Mouse (Mus musculus) hindbrain, embryonic 14.5 days (tissue): ENCODE measurements around the gene Jakmip3. TPM values are rescaled to one million over a fixed set of nuclear protein-coding genes. Genes with fewer than 3 reads are reported as not detected.
A peak's percentile ranks its signal among the peaks of the same experiment; 100 is the strongest.

Source experiments
- ATAC-seq: fragments of 200-750 bp; cut with Nextera tagmentation; 2 replicates; pipeline ENCODE4 v1.8.0; 2017; ENCODE audit warnings: moderate number of reproducible peaks, mild to moderate bottlenecking, moderate TSS enrichment, moderate library complexity; ENCODE audit not compliant: low FRiP score
- DNase-seq: peaks from one replicate; pipeline ENCODE4 v3.0.0-alpha.2; 2015; ENCODE audit warnings: low spot score
- H3K27ac ChIP-seq: fragments of 300-500 bp; sonication (generic); 2 replicates; pipeline ENCODE4 v1.5.1; 2014; ENCODE audit warnings: mild to moderate bottlenecking, moderate library complexity
- H3K27me3 ChIP-seq: fragments of 300-500 bp; sonication (generic); 2 replicates; pipeline ENCODE4 v1.6.1; 2014; ENCODE audit warnings: mild to moderate bottlenecking, low read length, mixed read lengths; ENCODE audit not compliant: control insufficient read depth, insufficient read depth
- H3K36me3 ChIP-seq: fragments of 300-500 bp; sonication (generic); replicated peaks from 2 replicates; pipeline ENCODE4 v1.6.1; 2014; ENCODE audit not compliant: control insufficient read depth, insufficient read depth
- H3K4me1 ChIP-seq: fragments of 300-500 bp; sonication (generic); replicated peaks from 2 replicates; pipeline ENCODE4 v1.6.1; 2014; ENCODE audit warnings: antibody characterized with exemption, low read length, mixed read lengths; ENCODE audit not compliant: control insufficient read depth, insufficient read depth
- H3K4me2 ChIP-seq: fragments of 300-500 bp; sonication (generic); replicated peaks from 2 replicates; pipeline ENCODE4 v1.6.1; 2014; ENCODE audit warnings: mild to moderate bottlenecking, moderate library complexity
- H3K4me3 ChIP-seq: fragments of 300-500 bp; sonication (generic); replicated peaks from 2 replicates; pipeline ENCODE4 v1.5.1; 2014; ENCODE audit warnings: mild to moderate bottlenecking, low read length
- H3K9ac ChIP-seq: fragments of 300-500 bp; sonication (generic); 2 replicates; pipeline ENCODE4 v1.6.1; 2014
- H3K9me3 ChIP-seq: fragments of 300-500 bp; sonication (generic); 2 replicates; pipeline ENCODE4 v1.6.1; 2016; ENCODE audit warnings: low read length; ENCODE audit not compliant: control insufficient read depth
- WGBS: fragments of 180-500 bp; shearing (Covaris S2); extraction: QIAGEN DNeasy Blood & Tissue Kit; methylation state at CpG from one replicate; pipeline ENCODE4 v1.1.7; 2014; 5-methylcytosine and 5-hydroxymethylcytosine counted together
- polyA plus RNA-seq: library from polyadenylated mRNA; unstranded; fragments of >200 nt; fragmentation: Nextera tagmentation; extraction: Ambion mirVana; gene quantifications from 2 replicates; pipeline ENCODE4 v1.2.1, GENCODE M21; 2014

Gene Jakmip3
- polyA plus RNA-seq, 1 experiment from 2014 or later, result 11.2 TPM

GRCm38 (mm10) chr7:138968010-138968620, 27.6 kb downstream of the Jakmip3 start:
- no peaks in the 10 kb centered on the region for H3K27me3 ChIP-seq
- no peak overlapping the region for H3K27ac ChIP-seq
- DNase-seq (no peak), ATAC-seq (no peak)
- WGBS, result 64% methylated on average over 13 of the region's 13 CpGs
- no peaks in the 10 kb centered on the region for H3K9me3 ChIP-seq
- no peaks in the 10 kb centered on the region for H3K4me1 ChIP-seq
- no peak overlapping the region for H3K4me3 ChIP-seq
- H3K9ac ChIP-seq, result no peak overlapping the region
- H3K36me3 ChIP-seq, result no peaks in the 10 kb centered on the region
- H3K4me2 ChIP-seq, result no peak overlapping the region

- Histone ChIP-seq H3K4me2 (no peak overlapping the region), H3K4me1 (no peaks in the 10 kb centered on the region), H3K9me3 (no peaks in the 10 kb centered on the region), H3K27ac (no peak overlapping the region), H3K36me3 (no peaks in the 10 kb centered on the region), H3K4me3 (no peak overlapping the region), H3K27me3 (no peaks in the 10 kb centered on the region), H3K9ac (no peak overlapping the region)
- WGBS, result 94% methylated on average over 7 of the region's 7 CpGs
- ATAC-seq (no peak), DNase-seq (no peak)
These were observed 37.0 kb downstream of the Jakmip3 start for GRCm38 (mm10) chr7:138977510-138977909.

- H3K9ac ChIP-seq, result no peak overlapping the region
- ATAC-seq, result no peak
- no peaks in the 10 kb centered on the region for H3K27me3 ChIP-seq
- H3K9me3 ChIP-seq, result no peaks in the 10 kb centered on the region
- no peaks in the 10 kb centered on the region for H3K36me3 ChIP-seq
- H3K4me2 ChIP-seq, result no peak overlapping the region
- 81% methylated on average over 6 of the region's 6 CpGs for WGBS
- DNase-seq, result no peak
- H3K27ac ChIP-seq, result no peak overlapping the region
- H3K4me1 ChIP-seq, result no peaks in the 10 kb centered on the region
- no peak overlapping the region for H3K4me3 ChIP-seq
These were observed 44.0 kb downstream of the Jakmip3 start for GRCm38 (mm10) chr7:138984576-138984975.

DNA sequence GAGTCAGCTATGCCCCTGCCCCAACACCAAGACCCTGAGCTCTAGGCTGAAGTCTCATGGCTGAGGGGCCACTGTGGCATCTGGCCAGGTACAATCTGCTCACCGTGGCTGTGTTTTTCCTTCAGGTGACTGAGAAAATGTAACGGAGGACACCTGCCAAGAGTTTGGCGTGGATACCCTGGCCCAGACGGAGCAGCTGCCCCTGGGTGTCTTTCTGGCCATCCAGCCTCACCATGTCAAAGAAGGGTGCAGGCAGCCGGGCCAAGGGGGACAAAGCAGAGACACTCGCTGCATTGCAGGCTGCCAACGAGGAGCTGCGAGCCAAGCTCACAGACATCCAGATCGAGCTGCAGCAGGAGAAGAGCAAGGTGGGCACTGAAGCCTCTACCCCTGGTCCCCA, 48.6 kb downstream of the Jakmip3 start:
- Histone ChIP-seq H3K4me3 (no peak overlapping the region), H3K4me2 (no peak overlapping the region), H3K27me3 (no peaks in the 10 kb centered on the region), H3K36me3 (no peaks in the 10 kb centered on the region), H3K9ac (no peak overlapping the region), H3K27ac (no peak overlapping the region), H3K4me1 (no peaks in the 10 kb centered on the region), H3K9me3 (no peaks in the 10 kb centered on the region)
- ATAC-seq, result no peak
- 84% methylated on average over 9 of the region's 9 CpGs for WGBS
- no peak for DNase-seq

DNA sequence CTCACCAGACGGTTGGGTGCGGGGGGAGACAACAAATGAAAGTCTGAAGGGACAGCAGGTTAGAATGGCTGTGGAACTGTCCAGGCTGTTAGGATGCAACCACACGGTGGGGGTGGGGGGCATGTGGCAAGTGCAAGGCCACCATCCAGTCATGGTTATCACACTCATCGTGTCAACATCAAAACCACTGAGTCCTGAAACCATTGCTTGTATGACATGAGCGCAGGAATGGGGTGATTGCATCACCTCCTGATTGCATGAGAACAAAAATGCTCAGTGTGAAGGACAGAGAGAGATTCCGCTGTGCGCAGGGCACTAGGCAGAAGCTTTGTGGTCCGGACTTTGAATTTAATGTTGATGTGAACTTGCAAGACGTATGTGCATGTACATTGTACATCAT, 62.2 kb downstream of the Jakmip3 start:
- ATAC-seq (no peak), DNase-seq (no peak)
- no peaks in the 10 kb centered on the region for H3K36me3 ChIP-seq
- H3K9me3 ChIP-seq, result no peaks in the 10 kb centered on the region
- no peaks in the 10 kb centered on the region for H3K27me3 ChIP-seq
- 90% methylated on average over 9 of the region's 9 CpGs for WGBS
- H3K27ac ChIP-seq, result no peak overlapping the region
- H3K9ac ChIP-seq, result no peak overlapping the region
- peaks cover 3% of the 10 kb centered on the region; the same call in 1 of the 2 replicates for H3K4me1 ChIP-seq
- H3K4me3 ChIP-seq, result no peak overlapping the region
- H3K4me2 ChIP-seq, result no peak overlapping the region

DNA sequence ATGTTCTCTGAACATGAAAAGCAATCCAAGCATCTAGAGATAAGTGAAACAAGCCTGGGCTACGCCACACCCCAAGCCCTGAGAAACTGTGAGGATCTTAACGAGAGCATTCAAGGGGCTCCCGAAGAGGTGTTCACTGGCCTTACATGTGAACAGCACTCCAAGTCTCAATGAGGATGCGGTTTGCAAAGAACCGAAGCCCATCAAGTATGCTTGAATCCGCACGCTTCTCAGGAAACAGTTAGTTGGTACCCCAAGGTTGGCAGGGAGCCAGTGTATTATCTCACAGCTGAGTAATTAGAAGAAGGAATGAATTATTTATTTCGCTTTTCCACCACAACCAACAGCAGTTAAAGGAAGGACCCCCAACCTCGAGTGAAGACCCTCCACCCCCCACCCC, 62.7 kb downstream of the Jakmip3 start:
- ATAC-seq, result no peak
- DNase-seq, result peak; percentile 67
- WGBS, result 50% methylated on average over 9 of the region's 9 CpGs
- H3K27ac ChIP-seq, result no peak overlapping the region
- H3K4me3 ChIP-seq, result no peak overlapping the region
- no peak overlapping the region for H3K4me2 ChIP-seq
- H3K36me3 ChIP-seq, result no peaks in the 10 kb centered on the region
- no peaks in the 10 kb centered on the region for H3K27me3 ChIP-seq
- H3K9me3 ChIP-seq, result no peaks in the 10 kb centered on the region
- H3K9ac ChIP-seq, result no peak overlapping the region
- H3K4me1 ChIP-seq, result peaks cover 3% of the 10 kb centered on the region; the same call in 1 of the 2 replicates

DNA sequence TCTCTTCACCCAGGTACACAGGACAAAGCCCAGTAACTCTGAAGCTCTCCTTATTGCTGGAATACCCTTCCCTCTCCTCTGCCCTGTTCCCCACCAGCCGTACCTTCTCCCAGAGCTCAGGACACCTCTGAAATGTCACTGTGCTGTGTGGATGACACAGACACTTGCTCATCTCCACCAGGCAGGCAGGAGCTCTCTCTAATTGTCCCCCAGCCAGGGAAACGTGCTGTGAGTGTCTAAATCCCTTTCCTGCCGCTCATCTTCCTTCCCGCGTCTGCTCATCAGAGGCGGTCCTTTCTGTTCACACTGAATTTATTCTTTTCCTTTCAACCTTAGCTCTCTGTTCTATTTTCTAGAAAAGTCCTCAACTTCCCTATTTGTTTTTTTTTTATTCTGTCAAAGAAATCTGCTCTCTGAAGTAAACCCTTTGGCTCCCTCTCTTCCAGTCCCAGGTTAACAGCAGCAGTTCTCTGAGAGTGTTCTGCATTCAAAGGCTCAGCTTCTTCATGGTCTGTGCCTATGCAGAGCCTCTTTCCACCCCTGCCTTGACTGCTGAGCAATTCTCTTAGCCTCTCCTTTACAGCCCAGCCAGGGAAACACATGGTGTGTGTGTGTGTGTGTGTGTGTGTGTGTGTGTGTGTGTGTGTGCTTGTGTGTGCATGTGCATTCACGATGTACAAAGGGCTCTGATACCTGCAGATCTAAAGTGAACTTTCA, 69.4 kb downstream of the Jakmip3 start:
- no peaks in the 10 kb centered on the region for H3K27me3 ChIP-seq
- H3K4me2 ChIP-seq, result no peak overlapping the region
- H3K9ac ChIP-seq, result no peak overlapping the region
- H3K36me3 ChIP-seq, result no peaks in the 10 kb centered on the region
- DNase-seq, result no peak
- 66% methylated on average over 7 of the region's 7 CpGs for WGBS
- no peaks in the 10 kb centered on the region for H3K9me3 ChIP-seq
- no peaks in the 10 kb centered on the region for H3K4me1 ChIP-seq
- H3K27ac ChIP-seq, result no peak overlapping the region
- ATAC-seq, result no peak
- H3K4me3 ChIP-seq, result no peak overlapping the region

DNA sequence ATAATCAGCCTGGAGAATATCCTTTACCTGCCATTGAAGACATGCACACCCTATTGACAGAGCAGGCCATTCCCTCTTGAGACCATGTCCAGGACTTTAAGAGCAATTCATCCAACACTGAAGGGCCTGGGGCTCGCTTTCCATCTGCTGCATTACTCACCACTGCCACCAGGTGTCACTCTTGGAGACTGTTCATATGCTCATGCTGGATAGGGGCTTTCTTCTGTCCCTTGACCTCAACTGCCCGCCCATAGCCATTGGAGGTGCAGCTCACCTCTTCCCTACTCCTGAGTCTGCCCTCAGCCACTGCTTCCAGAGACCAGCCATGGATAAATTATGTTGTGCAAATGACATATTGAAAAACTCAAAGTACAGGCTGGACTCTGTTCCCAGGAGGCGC, 70.5 kb downstream of the Jakmip3 start:
- ATAC-seq (no peak), DNase-seq (peak; percentile 72)
- no peaks in the 10 kb centered on the region for H3K4me1 ChIP-seq
- no peak overlapping the region for H3K9ac ChIP-seq
- no peaks in the 10 kb centered on the region for H3K9me3 ChIP-seq
- no peaks in the 10 kb centered on the region for H3K36me3 ChIP-seq
- no peak overlapping the region for H3K27ac ChIP-seq
- H3K4me3 ChIP-seq, result no peak overlapping the region
- H3K27me3 ChIP-seq, result no peaks in the 10 kb centered on the region
- no peak overlapping the region for H3K4me2 ChIP-seq
- WGBS, result 37% methylated on average over 3 of the region's 3 CpGs

DNA sequence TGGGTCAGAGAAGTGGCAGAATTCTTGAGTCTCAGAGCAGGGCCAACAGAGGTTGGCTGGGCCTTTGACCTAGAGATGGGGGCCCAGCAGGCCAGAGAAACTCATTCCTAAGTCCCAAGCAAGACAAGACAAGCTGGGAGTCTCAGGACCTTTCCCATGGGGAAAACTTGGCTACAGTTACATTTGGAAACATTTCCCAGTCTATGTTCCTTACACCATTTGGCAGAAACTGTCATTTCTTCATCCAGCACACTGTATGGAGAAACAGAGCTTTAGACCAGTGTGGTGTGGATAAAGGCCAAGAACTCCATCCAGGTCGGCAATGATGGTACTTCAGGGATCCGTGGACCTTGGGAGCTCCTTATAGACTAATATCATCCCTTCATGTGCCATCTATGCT, 71.1 kb downstream of the Jakmip3 start:
- no peaks in the 10 kb centered on the region for H3K4me1 ChIP-seq
- H3K9ac ChIP-seq, result no peak overlapping the region
- no peak overlapping the region for H3K4me2 ChIP-seq
- H3K36me3 ChIP-seq, result no peaks in the 10 kb centered on the region
- H3K27ac ChIP-seq, result no peak overlapping the region
- H3K4me3 ChIP-seq, result no peak overlapping the region
- H3K9me3 ChIP-seq, result no peaks in the 10 kb centered on the region
- WGBS, result 98% methylated on average over 2 of the region's 2 CpGs
- no peak for DNase-seq
- ATAC-seq, result no peak
- H3K27me3 ChIP-seq, result no peaks in the 10 kb centered on the region
